Mouse (Mus musculus) stomach, postnatal 0 days (tissue): Measurements from ENCODE around the gene Mob3b.

ENCODE experiments used
- CTCF ChIP-seq: IDR thresholded peaks from 2 replicates; pipeline ENCODE4 v1.5.1; 2016; ENCODE audit warnings: antibody characterized with exemption, low read depth, mild to moderate bottlenecking, moderate library complexity
- EP300 ChIP-seq: optimal IDR thresholded peaks from 2 replicates; pipeline ENCODE3; 2016; ENCODE audit warnings: antibody characterized with exemption

DNA sequence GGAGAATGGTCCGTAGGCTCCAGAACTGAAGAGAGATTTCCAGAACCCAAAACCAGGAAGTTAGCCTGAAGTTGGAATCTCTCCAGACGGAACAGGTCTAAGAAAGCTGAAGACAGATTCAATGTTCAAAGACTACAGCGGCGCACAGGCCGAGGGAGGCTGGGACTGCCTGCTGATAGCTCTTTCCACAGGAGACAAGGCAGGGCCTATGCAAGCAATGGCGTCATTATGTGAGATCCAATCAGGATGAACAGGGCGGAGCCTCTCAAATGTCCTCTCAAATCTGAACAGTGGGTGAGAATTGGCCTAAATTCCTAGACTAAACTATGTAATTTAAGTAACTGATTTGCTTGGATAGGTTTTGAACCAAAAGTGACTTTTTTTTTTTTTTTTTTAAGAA is 160.7 kb downstream of the Mob3b start:
- no peak for TF ChIP-seq CTCF
- no peak for TF ChIP-seq EP300
